Mouse (Mus musculus): Measurements from ENCODE around the gene Ptgr1.

Ptgr1 gene

GRCm38 (mm10) chr4:58932541-58932940, 54.4 kb downstream of the Ptgr1 start:
- in situ Hi-C loops (cut with MboI, MseI): no loop called here

GRCm38 (mm10) chr4:58927661-58928060, 59.3 kb downstream of the Ptgr1 start:
- in situ Hi-C loops (cut with MboI, MseI): loop anchor here (5.0 kb wide), 1 partner anchor 65 kb away; no protein-coding TSS in a partner anchor

GRCm38 (mm10) chr4:58926120-58926519, 60.8 kb downstream of the Ptgr1 start:
- in situ Hi-C loops (cut with MboI, MseI): loop anchor here (5.0 kb wide), 1 partner anchor 66 kb away; no protein-coding TSS in a partner anchor

- in situ Hi-C loops (cut with MboI, MseI): loop anchor here (5.0 kb wide), 1 partner anchor 67 kb away; no protein-coding TSS in a partner anchor
Measured at GRCm38 (mm10) chr4:58925664-58926063, 61.3 kb downstream of the Ptgr1 start.

- in situ Hi-C loops (cut with MboI, MseI): no loop called here
Measured at GRCm38 (mm10) chr4:58923933-58924332, 63.0 kb downstream of the Ptgr1 start.

All from T-helper 1 cell (primary cell).